Mouse (Mus musculus) inflammation-experienced regulatory T-cells, adult 6 months (primary cell): ENCODE results near the gene Prkch. TPM values are rescaled to one million over a fixed set of nuclear protein-coding genes. Genes with fewer than 3 reads are reported as not detected.

Source experiments
- ATAC-seq: one replicate; pipeline ENCODE4 v1.8.0; 2017
- polyA plus RNA-seq, 3 experiments: library from polyadenylated mRNA; unstranded; fragments of 100-300 nt; shearing (Covaris generic); gene quantifications; one replicate each; pipeline ENCODE4 v1.2.1; 2017

Gene Prkch
- polyA plus RNA-seq, 3 experiments from 2014 or later: 70.6 to 96.5 (median 76.2) TPM

GRCm38 (mm10) chr12:73802379-73803057 lies 217.9 kb downstream of the Prkch start:
- no peak for ATAC-seq

GRCm38 (mm10) chr12:73803946-73804345 lies 219.3 kb downstream of the Prkch start:
- ATAC-seq: peak; percentile 41

GRCm38 (mm10) chr12:73805541-73805940 lies 220.9 kb downstream of the Prkch start:
- ATAC-seq: no peak

GRCm38 (mm10) chr12:73806003-73806402 lies 221.4 kb downstream of the Prkch start:
- ATAC-seq: no peak

GRCm38 (mm10) chr12:73807228-73807627 lies 222.6 kb downstream of the Prkch start:
- no peak for ATAC-seq

- no peak for ATAC-seq
Observed at GRCm38 (mm10) chr12:73810041-73810795, 225.6 kb downstream of the Prkch start.

- no peak for ATAC-seq
Observed at GRCm38 (mm10) chr12:73810903-73811302, 226.3 kb downstream of the Prkch start.

- no peak for ATAC-seq
Observed at GRCm38 (mm10) chr12:73812198-73812597, 227.6 kb downstream of the Prkch start.

GRCm38 (mm10) chr12:73813016-73813900 lies 228.7 kb downstream of the Prkch start:
- ATAC-seq: no peak

GRCm38 (mm10) chr12:73814056-73814735 lies 229.6 kb downstream of the Prkch start:
- no peak for ATAC-seq

- ATAC-seq: no peak
Observed at GRCm38 (mm10) chr12:73814897-73815296, 230.3 kb downstream of the Prkch start.

- no peak for ATAC-seq
Observed at GRCm38 (mm10) chr12:73815463-73815862, 230.9 kb downstream of the Prkch start.

- ATAC-seq: no peak
Observed at GRCm38 (mm10) chr12:73815892-73816291, 231.3 kb downstream of the Prkch start.

GRCm38 (mm10) chr12:73816866-73817265 lies 232.3 kb downstream of the Prkch start:
- no peak for ATAC-seq

GRCm38 (mm10) chr12:73818801-73819200 lies 234.2 kb downstream of the Prkch start:
- no peak for ATAC-seq

- no peak for ATAC-seq
Observed at GRCm38 (mm10) chr12:73821176-73821575, 236.6 kb downstream of the Prkch start.

GRCm38 (mm10) chr12:73822331-73822730 lies 237.7 kb downstream of the Prkch start:
- no peak for ATAC-seq

GRCm38 (mm10) chr12:73824828-73825227 lies 240.2 kb downstream of the Prkch start:
- ATAC-seq: no peak
